Mouse (Mus musculus) mature B cell (primary cell): ENCODE measurements at regions not wholly inside any gene's neighbourhood (a gene's known extent, or its start where the extent isn't known, plus 50 kb on each side); places are given as distances from the start of the nearest gene placed in this dataset.
"Not testable (repeated sequence)": the region's sequence is repeated elsewhere in the genome, so short reads cannot be mapped to it uniquely, and the experiment has no call there.

Source experiments
- in situ Hi-C: fragments of 300-500 bp; cut with MboI; formaldehyde crosslinking; loops from 2 replicates; pipeline ENCODE4 v1.14.3; 2019

DNA sequence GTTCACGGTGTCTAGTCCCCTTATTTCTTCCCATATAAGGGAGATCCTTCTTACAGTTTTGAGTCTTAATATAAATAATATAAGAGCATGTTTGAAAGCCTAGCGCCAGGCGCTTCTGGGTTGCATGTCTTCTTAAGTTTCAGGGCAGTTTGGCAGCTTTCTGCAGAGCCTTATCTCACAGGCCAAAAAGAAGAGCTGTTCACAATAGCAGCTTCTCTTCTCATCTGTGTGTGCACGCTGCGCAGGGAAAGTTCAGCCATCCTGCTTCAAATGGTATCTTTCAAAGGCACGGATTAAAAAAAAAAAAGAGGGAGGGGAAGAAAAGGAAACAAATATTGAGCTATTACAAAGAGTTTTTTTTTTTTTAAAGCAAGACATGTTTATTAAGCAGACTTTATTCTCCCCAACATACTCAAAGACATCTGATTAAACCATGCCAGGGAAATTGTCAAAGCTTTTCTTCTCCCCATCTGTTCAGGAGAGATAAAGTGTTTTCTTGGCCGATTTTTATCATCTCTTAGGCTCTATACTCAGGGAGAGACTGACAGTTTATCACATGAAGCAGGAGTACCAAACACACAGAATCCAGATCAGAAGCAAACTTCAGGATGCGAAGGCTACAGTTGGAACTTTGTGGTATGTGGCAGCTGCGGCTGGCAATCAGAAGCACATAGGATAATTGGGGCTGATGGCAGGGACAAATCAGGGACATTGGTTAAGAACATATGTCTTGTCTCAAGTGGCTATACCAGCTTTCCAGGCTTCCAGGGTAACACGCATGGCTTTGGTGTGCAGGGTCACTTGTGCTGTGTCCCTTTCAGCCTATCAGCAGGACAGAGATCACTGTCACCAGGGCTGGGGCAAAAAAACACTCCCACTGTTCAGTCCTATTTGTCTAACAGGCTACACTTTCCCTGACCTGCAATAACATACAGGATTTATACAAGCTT lies 206.9 kb upstream of the Pfkp start:
- in situ Hi-C loops, result no loop called here

DNA sequence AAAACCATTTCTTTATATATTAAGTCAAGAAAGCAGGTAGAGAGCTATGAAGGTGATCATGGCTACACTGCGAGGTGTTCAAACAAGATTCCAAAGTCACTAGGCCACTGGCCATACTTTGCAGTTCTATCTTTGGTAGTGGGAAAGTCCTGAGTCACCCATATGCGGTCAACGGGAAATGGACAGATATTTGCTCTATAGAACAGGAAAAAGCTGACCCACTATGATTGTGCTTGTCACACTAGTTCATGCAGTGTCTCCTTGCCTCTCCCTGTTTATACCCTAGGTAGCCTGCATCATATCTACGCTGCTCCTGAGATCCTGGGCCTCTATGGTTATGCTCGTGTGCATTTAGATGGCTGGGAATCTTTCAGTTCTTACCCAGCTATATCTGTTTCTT lies 188.9 kb upstream of the Pfkp start:
- in situ Hi-C loops, result no loop called here

DNA sequence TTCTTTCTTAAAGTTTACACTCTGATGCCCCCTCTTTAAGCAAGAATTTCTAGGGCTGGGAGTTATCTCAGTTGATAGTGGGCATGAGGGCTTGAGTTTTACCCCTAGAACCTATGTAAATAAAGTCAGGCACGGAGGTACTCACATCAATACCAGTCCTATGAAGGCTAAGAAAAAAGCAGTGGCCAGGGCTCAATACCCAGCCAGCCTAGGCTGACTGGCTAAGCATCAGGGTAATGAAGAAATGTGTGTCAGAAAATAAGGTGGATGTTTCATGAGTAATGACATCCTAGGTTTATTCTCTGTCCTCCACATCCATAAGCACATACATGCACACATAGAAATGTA lies 188.5 kb upstream of the Pfkp start:
- in situ Hi-C loops, result no loop called here

DNA sequence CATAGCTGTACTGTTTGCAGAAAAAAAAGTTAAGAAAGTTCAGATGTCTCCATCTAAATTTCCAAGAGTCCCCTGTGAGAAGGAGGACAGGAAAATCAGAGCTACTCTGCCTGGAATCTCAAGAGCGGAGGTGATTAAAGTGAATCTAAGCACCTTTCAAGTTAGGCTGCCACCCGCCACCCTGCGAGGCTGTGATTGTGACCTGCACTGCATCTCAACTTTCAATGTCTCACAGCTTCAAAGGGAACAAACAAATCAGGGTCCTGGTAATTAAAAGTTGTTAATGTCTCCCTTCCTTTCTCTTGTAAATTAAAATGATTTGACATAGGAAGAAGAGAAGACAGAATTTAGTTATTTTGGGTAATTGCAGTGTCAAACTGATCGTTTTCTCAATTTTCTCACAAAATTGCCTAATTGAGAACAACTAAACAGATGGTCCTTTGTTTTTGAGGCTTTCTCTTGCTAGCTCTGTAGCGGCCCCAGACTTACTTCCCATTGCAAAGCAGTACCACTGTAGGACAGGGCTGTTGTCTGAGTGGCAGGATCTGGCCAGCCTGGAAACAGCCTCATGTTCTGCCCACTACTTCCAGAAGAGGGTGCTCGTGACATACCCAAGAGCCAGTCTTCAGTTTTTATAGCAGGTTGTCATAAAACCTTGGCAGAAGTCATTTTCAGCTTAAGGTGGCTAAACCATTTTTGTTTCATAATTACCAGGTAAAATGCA lies 187.9 kb upstream of the Pfkp start:
- in situ Hi-C loops, result no loop called here

DNA sequence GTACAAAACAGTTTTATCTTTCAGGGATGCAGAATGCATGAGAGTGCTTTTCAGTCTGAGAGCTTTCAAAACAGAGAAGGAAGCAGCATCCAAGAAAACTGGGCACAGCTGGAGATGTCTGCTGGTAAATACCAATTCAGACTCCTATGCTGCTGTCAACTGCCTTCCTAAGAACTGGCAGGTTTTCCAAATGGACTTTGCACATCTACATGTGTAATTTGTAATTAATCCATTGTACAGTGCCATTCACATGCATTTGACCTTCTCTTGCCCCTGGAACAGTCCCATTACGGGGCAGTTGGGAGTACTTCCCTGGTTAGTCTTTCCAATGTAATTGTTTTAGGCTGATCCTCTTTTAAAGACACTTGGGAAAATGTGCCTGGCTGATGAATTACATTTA lies 181.3 kb upstream of the Pfkp start:
- in situ Hi-C loops, result no loop called here

DNA sequence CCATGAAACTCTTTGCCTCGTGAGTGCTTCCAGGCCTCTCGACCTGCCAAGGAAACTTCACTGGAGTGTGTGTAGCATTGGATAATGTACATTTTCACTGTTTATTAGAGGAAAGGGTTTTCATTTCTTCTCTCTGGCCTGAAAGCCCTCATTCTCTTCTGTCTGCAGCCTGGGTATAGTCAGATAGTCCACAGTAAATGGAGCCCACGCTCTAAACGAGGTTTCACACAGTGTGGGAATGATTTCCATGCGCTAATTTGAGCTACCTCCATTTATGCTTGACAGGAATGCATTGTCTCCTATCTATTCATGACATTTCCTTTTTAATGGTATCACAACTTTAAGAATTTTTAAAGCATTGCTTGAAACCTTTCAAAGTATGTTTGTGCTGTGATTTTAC lies 180.8 kb upstream of the Pfkp start:
- in situ Hi-C loops, result no loop called here

DNA sequence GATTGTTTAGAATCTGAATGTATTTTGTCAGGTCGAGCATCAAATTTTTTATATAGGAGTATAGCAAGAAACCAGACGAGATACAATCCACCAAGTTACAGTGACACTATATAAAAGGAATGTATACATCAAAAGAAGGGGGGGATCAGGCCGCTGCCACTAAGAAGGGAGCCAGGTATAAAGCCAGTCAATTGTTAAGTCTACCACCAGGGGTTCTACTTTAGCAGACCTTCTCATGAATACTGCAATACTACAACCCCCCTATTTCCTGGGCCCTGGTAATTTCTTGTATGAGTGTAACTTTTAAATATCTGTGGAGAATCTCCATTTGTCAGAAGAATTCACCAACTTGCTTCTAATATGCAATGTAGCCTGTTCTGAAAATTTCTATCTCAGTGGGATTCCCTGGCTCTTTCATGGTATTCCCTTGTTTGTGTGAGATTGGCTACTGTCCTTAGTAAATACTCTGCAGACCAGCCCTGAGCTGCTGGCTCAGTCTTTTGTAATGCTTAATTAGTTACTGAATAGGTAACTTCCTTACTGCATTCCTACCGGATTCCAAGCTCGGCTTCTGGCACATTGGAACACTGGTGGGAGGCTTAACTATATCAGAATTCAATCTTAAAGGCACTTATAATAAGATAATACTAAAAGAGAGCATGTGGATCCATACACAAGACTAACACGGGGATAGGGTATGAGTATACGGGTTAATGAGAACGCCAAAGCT lies 180.2 kb upstream of the Pfkp start:
- in situ Hi-C loops, result not testable (repeated sequence)

DNA sequence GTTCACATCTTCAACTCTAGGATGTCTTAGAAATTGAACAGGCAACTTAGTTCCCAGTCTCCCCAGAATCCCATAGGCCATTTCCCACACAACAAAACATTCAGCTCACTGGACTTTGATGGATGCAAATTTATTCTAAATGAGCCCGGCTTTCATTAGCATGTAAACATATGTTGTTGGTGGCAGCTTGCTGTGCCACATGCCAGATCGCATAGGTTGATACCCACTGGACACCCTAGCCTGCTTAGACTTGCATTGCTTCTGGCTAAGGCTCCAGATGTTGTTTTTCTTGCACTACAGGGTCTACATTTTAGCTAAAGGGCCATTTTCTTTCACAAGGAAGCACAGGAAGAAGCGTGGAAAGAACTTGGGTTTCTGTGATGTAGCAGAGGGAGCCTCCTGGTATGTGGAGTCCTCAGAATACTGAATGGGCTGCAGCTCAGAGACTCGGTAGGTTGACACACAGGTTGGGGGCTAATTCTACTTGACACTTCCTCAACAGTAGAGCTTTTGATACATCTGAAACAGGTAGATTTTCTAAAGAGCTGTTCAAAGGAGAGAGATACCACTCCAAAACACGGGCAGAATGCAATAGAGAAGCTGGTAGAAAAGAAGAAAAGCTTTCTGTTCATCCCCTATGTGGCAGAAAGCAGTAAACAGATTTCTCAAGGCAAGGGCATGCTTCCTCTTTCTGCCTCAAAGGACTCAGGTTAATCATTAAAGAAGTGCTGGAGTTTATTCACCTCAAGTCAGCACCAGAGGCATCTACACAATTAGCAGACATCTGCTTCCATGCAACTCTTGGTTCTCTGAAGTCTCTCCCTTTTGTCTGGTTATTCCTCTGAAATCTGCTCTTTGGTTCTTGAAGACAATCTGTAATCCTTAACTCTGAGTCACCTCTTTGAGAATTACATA lies 153.9 kb upstream of the Pfkp start:
- in situ Hi-C loops, result no loop called here

DNA sequence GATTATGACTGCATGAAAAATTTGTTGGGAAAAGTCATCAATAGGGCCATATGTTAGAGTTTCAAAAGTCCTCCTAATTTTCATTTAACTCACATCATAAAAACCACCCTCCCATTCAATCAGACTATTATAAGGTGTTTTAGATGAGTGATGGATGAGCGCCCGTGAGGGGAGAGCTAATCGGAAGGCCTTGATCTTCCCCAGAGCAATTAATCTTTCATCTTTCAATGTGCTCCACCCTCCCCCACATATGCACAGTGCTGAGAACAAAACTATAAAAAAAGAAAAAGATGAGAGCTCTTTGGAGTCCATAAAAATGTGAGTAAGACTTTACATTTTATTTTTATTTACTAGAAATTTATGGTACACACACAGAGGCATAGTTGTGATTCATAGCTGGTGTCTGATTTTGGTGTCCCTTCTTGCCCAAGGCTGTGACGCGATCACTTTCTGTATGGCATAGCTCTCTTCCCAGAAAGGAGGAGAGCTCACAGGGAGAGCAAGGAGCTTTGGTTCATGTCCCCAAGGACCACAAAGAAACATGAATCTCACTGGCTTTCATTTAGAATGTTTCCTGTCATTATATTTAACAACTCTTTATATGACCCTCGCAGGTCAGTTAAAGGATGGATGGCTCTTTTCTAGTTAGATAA lies 119.5 kb upstream of the Pfkp start:
- in situ Hi-C loops, result no loop called here

DNA sequence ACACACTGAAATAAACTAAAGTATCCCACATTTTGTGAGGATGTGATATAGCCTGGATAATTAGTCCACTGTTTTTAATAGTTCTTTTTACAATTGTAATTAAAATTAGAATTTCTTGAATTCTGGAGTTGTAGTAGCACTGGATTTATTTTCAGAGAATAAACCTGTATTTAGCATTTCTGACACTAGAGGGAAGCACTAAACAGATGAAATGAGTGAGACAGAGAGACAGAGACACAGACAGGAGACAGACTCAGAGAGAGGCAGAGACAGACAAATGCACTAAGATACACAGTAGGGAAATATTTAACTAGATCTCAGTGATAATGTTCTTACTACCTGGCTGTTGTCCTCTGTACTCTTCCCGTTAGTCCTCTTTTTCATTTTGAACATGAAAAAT lies 108.6 kb upstream of the Pfkp start:
- in situ Hi-C loops, result no loop called here

DNA sequence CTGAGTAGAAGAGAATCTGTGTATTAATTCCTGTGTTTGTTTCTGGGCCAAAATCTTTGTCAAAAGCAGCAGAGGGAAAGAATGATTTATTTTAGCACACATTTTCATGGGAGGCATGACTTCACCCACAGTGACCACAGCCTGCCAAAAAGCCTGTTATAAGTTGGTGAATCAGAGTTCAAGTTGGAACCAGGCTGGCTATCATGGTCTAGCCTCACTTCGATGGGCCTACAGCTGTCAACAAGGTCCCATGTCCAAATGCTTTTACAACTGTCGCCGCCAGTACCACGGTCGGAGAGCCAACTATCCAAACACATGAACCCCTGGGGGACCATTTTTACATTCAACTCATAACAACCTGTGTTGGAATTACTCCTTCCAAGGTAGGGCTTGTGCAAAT lies 103.0 kb upstream of the Pfkp start:
- in situ Hi-C loops, result no loop called here

DNA sequence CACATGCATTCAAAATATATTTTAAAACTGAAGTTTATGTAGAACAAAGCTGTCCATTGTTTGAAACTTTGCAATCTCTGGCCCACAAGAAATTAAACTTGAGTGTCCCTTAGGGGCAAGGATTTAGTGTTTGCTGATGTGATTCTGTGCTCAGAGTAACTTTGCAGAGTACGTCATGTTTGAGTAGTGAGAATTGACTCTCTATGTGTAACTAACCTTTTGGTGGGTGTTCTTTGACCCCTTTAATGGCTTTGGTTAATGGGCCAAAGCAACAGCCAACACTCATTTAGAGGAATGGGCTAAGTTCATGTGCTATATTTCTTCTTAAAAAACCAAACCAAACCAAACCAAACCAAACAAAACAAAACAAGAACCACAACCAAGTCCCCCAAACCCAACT lies 102.6 kb upstream of the Pfkp start:
- in situ Hi-C loops, result no loop called here

DNA sequence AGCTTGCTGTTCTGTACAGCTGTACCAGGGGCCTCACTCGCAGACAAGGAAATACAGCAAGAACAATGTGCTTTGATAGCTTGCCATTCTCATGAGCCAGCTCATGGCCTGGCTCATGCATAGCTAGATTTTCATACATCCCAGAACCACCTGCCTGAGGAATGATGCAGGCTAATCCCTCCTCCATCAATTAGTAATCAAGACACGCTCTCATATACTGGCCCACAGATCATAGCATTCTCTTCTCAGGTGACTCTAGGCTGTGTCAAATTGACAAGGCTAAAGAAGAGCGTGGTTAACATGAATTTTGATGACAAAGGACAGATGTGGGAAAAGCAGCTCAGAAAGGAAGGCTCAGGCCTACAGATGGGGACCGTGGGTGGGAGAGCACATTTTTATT lies 93.3 kb upstream of the Pfkp start:
- in situ Hi-C loops, result no loop called here

DNA sequence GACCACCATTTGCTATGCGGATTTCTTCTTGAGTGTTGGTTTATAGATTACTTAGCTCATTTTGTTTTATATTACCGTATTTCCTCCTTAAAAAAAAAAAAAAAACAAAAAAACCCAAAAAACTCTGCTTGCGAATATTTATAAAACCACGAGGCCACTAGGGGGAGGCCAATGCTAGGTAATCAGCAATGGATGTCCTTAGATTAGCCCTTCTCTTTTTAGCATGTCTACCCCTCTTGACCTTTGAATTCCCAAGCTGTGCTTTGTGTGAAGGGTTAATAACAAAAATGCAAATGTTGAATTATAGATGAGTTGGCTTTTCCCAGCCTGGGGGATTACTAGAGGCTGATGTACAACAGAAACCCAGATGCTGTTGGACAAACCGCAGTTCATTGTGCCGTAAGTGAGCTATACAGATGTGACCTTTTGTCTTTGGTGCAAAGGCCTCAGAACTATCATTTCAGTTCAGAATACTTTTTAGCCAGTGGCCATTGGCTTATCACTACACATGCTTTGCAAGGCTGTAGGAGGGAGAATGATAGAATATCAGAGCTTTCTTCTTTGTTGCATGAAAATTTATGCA lies 88.5 kb upstream of the Pfkp start:
- in situ Hi-C loops, result no loop called here
